Mouse (Mus musculus): Measurements from ENCODE around the gene Prdm5. TPM values are rescaled to one million over a fixed set of nuclear protein-coding genes. Genes with fewer than 3 reads are reported as not detected.

Gene Prdm5
- polyA plus RNA-seq, 1 experiment from 2014 or later = 16.5 TPM

DNA sequence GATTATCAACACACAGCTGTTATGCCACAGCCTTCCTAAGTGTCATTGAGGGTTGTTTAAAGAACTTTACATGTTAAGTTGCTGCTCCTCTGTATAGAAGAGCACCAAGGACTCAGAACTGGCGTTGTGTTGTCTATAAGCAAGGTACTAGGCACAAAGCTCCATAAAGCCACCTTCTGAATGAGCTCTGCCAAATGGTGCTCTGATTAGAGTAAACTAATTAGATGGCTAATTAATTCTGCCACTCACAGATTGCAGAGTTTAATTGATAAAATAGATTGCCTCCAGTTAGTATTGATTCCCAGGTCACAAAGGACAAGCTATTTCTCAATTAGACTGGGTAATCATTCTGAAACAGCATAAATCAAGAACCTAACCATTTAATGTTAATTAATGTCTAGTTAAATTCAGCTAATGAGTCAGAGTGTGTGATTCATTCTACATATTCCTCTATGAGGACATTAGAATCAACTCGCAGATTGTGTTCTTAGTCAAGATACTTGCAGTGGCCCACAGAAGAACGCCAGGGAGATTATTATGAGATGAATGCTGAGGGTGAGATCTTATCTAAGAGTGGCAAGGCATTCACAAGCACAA, 147.0 kb downstream of the Prdm5 start:
- no peak for ATAC-seq (replicated peaks; ENCODE audit: low FRiP score, low TSS enrichment, low read depth)
- no peak overlapping the region for H3K4me2 ChIP-seq (ENCODE audit: low read length)
- no peaks in the 10 kb centered on the region for H3K9me3 ChIP-seq (ENCODE audit: control insufficient read depth, low read length)
- no peaks in the 10 kb centered on the region for H3K36me3 ChIP-seq (ENCODE audit: control insufficient read depth, insufficient read depth, low read length)
- no peak overlapping the region for H3K27ac ChIP-seq (ENCODE audit: low read depth)
- DNase-seq (ENCODE audit: low spot score) = no peak
- no peaks in the 10 kb centered on the region for H3K4me1 ChIP-seq (replicated peaks; ENCODE audit: control insufficient read depth, insufficient read depth, low read length)
- no peaks in the 10 kb centered on the region for H3K27me3 ChIP-seq (replicated peaks; ENCODE audit: control insufficient read depth, insufficient read depth, low read length)
- no peak overlapping the region for H3K4me3 ChIP-seq (ENCODE audit: low read depth, low read length)
- WGBS = 80% methylated on average over 3 of the region's 3 CpGs
- H3K9ac ChIP-seq (ENCODE audit: low read length) = no peak overlapping the region

DNA sequence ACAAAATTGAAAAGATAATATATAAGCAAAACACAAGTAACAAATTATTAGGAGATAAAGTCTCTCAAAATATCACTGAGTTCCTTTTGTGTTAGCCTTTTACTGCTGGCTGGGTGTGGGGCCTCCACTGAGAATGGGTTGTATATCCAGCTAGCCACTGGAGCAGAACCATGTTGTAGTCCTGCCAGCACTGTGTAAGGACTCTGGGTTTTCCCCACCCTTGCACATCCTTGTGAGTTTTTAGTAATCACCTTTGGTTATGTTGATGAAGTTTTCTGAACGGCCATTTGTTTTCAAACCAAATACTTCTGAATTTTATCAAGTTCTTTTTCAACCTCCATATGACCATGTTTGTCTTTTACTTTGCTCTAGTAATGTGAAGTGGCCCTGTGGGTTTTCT, 151.7 kb downstream of the Prdm5 start:
- WGBS = 83% methylated on average over 1 of the region's 1 CpGs
- Histone ChIP-seq H3K9me3 (ENCODE audit: control insufficient read depth, low read length) (no peaks in the 10 kb centered on the region), H3K4me3 (ENCODE audit: low read depth, low read length) (no peak overlapping the region), H3K4me1 (replicated peaks; ENCODE audit: control insufficient read depth, insufficient read depth, low read length) (peaks cover under 1% of the 10 kb centered on the region; the same call in 1 of the 2 replicates), H3K36me3 (ENCODE audit: control insufficient read depth, insufficient read depth, low read length) (no peaks in the 10 kb centered on the region), H3K27ac (ENCODE audit: low read depth) (no peak overlapping the region), H3K27me3 (replicated peaks; ENCODE audit: control insufficient read depth, insufficient read depth, low read length) (no peaks in the 10 kb centered on the region), H3K9ac (ENCODE audit: low read length) (no peak overlapping the region), H3K4me2 (ENCODE audit: low read length) (no peak overlapping the region)
- ATAC-seq (replicated peaks; ENCODE audit: low FRiP score, low TSS enrichment, low read depth) = no peak
- DNase-seq (ENCODE audit: low spot score) = no peak

DNA sequence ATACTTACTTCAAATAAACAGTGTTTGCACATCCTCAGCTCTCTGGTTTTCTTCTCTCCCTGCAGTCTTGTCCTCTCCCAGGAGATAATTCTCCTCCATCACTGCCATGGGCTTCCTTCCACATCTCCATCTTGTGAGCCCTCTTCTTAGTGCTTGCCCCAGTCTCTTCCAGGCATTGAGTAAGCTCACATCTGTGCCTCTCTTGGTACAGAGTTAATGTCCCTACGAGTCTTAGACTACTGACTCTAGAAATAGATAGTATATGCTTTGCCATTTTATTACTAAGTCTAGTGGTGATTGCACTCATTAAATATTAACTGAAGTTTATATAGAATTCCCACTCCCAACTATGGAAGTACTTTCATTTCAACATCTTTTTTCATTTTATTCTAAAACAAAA, 154.0 kb downstream of the Prdm5 start:
- no peak overlapping the region for H3K4me3 ChIP-seq (ENCODE audit: low read depth, low read length)
- DNase-seq (ENCODE audit: low spot score) = no peak
- H3K27me3 ChIP-seq (replicated peaks; ENCODE audit: control insufficient read depth, insufficient read depth, low read length) = no peaks in the 10 kb centered on the region
- H3K9ac ChIP-seq (ENCODE audit: low read length) = no peak overlapping the region
- H3K9me3 ChIP-seq (ENCODE audit: control insufficient read depth, low read length) = no peaks in the 10 kb centered on the region
- H3K27ac ChIP-seq (ENCODE audit: low read depth) = no peak overlapping the region
- no peaks in the 10 kb centered on the region for H3K36me3 ChIP-seq (ENCODE audit: control insufficient read depth, insufficient read depth, low read length)
- WGBS = 87% methylated on average over 1 of the region's 1 CpGs
- peaks cover 6% of the 10 kb centered on the region; the same call in 1 of the 2 replicates for H3K4me1 ChIP-seq (replicated peaks; ENCODE audit: control insufficient read depth, insufficient read depth, low read length)
- H3K4me2 ChIP-seq (ENCODE audit: low read length) = no peak overlapping the region
- ATAC-seq (replicated peaks; ENCODE audit: low FRiP score, low TSS enrichment, low read depth) = no peak

DNA sequence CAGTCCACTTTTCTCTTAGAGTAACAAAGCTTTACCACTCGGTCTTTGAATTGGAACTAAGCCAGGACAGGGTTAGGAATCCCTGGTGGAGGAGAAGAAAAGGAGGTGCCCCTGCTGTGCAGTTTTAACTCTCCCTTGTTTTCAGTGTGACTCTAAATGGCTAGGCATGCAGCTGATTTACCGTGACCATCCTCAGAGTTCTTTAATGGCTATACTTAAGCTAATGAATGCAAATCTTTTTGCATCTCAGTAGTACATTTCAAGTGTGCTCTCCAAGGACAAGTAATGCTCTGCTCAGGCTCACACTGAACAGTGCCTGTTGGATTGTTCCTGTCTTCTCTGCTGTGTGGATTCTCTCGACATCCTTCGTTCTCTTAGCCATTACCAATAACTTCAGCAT, 154.4 kb downstream of the Prdm5 start:
- Histone ChIP-seq H3K4me3 (ENCODE audit: low read depth, low read length) (no peak overlapping the region), H3K9ac (ENCODE audit: low read length) (no peak overlapping the region)

DNA sequence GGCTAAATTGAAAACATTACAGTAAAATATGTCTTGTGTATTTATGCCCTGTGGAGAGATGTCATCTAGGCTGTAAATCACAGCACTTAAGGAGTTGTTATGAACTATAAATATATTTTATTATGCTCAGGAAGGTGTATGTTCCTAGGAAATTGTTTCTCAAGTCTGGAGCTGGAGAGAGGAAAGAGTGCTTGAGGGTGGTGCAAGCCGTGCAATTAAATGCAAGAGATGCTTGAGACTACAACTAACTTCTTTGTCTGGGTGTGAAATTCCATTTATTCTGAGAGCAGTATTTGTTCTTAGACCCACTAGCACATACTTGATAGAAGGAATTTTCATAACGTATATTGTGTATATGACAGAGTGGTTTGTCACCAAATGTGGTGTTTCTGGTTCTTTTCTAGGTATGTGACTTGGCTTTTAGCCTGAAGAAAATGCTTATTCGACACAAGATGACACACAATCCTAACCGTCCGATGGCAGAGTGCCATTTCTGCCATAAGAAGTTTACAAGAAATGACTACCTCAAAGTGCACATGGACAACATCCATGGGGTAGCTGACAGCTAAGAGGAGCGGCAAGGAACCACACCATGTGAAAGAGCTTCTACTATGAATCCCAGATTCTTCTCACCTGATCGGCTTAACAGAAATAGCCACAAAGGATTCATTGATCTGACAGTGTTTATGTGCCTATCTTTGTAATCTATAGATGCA, 156.9 kb downstream of the Prdm5 start:
- Histone ChIP-seq H3K4me2 (ENCODE audit: low read length) (no peak overlapping the region), H3K36me3 (ENCODE audit: control insufficient read depth, insufficient read depth, low read length) (no peaks in the 10 kb centered on the region), H3K9me3 (ENCODE audit: control insufficient read depth, low read length) (no peaks in the 10 kb centered on the region), H3K27me3 (replicated peaks; ENCODE audit: control insufficient read depth, insufficient read depth, low read length) (0 out of 2 replicates have a peak, but pooled peaks cover 3% of the 10 kb centered on the region), H3K4me1 (replicated peaks; ENCODE audit: control insufficient read depth, insufficient read depth, low read length) (peaks cover 6% of the 10 kb centered on the region; the same call in 1 of the 2 replicates), H3K9ac (ENCODE audit: low read length) (no peak overlapping the region), H3K4me3 (ENCODE audit: low read depth, low read length) (no peak overlapping the region), H3K27ac (ENCODE audit: low read depth) (no peak overlapping the region)
- WGBS = 44% methylated on average over 7 of the region's 7 CpGs
- DNase-seq (ENCODE audit: low spot score) (no peak), ATAC-seq (replicated peaks; ENCODE audit: low FRiP score, low TSS enrichment, low read depth) (peak; percentile 76)

More for the DNA sequence above, 154.4 kb downstream of the Prdm5 start:
- Histone ChIP-seq H3K36me3 (ENCODE audit: control insufficient read depth, insufficient read depth, low read length) (no peaks in the 10 kb centered on the region), H3K4me1 (replicated peaks; ENCODE audit: control insufficient read depth, insufficient read depth, low read length) (peaks cover 6% of the 10 kb centered on the region; the same call in 1 of the 2 replicates), H3K27ac (ENCODE audit: low read depth) (no peak overlapping the region), H3K27me3 (replicated peaks; ENCODE audit: control insufficient read depth, insufficient read depth, low read length) (0 out of 2 replicates have a peak, but pooled peaks cover 2% of the 10 kb centered on the region), H3K9me3 (ENCODE audit: control insufficient read depth, low read length) (no peaks in the 10 kb centered on the region), H3K4me2 (ENCODE audit: low read length) (no peak overlapping the region)
- WGBS = 59% methylated on average over 4 of the region's 4 CpGs
- ATAC-seq (replicated peaks; ENCODE audit: low FRiP score, low TSS enrichment, low read depth) (no peak), DNase-seq (ENCODE audit: low spot score) (no peak)

DNA sequence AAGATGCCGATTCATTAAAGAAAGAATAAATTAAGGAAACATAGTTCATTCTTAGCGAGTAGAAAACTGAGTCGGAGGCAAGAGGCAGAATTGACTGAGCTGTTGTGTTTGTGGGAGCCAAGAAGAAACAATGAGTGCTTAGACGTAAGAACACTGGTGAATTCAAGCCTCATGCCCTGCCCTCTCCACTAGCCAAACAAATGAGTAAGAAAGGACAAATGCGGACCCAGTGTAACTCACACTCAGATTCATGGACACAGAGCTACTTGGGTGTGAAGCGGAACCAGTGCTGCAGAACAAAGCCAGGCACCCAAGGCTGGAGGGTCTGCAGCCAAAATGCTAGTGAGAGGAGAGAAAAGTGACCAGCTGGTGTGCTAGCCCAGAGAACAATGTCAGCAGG, 171.7 kb downstream of the Prdm5 start:
- no peak for ATAC-seq (replicated peaks; ENCODE audit: low FRiP score, low TSS enrichment, low read depth)
- Histone ChIP-seq H3K4me1 (replicated peaks; ENCODE audit: control insufficient read depth, insufficient read depth, low read length) (no peaks in the 10 kb centered on the region), H3K4me3 (ENCODE audit: low read depth, low read length) (no peak overlapping the region), H3K27me3 (replicated peaks; ENCODE audit: control insufficient read depth, insufficient read depth, low read length) (no peaks in the 10 kb centered on the region), H3K9me3 (ENCODE audit: control insufficient read depth, low read length) (peaks cover 3% of the 10 kb centered on the region; the same call in 1 of the 2 replicates), H3K9ac (ENCODE audit: low read length) (no peak overlapping the region), H3K36me3 (ENCODE audit: control insufficient read depth, insufficient read depth, low read length) (no peaks in the 10 kb centered on the region), H3K27ac (ENCODE audit: low read depth) (no peak overlapping the region), H3K4me2 (ENCODE audit: low read length) (no peak overlapping the region)
- 81% methylated on average over 6 of the region's 6 CpGs for WGBS
- DNase-seq (ENCODE audit: low spot score) = no peak

DNA sequence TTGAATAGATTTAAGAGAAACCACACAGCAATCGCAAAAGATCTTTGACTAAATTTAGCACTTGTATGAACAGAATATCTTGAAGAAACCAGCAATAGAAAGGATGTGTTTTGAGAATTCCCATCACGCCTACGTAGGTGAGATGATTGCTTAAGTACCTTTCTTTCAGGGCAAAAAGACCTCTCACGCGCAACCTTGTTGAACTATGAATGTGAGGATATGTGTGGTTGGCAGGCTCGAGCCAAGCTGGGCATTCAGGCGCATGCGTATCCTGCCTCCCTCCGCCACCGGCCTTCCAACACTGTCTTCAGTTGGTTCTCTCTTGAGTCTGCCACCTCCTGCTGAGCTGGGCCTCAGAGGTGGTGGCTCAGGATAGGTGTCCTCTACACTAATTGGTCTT, 173.5 kb downstream of the Prdm5 start, which contains the start of gene 4930544G11Rik:
4930544G11Rik (plus strand) TSS at position 301 of the 400 bp plus-strand sequence.
- Histone ChIP-seq H3K9ac (ENCODE audit: low read length) (no peak within 1 kb of the TSS), H3K4me2 (ENCODE audit: low read length) (no peak within 1 kb of the TSS), H3K9me3 (ENCODE audit: control insufficient read depth, low read length) (peaks cover 3% of the 10 kb centered on the region; the same call in 1 of the 2 replicates), H3K27me3 (replicated peaks; ENCODE audit: control insufficient read depth, insufficient read depth, low read length) (no peaks in the 10 kb centered on the region), H3K27ac (ENCODE audit: low read depth) (no peak within 1 kb of the TSS), H3K36me3 (ENCODE audit: control insufficient read depth, insufficient read depth, low read length) (no peaks in the 10 kb centered on the region), H3K4me3 (ENCODE audit: low read depth, low read length) (no peak within 1 kb of the TSS), H3K4me1 (replicated peaks; ENCODE audit: control insufficient read depth, insufficient read depth, low read length) (no peaks in the 10 kb centered on the region)
- DNase-seq (ENCODE audit: low spot score) (no peak), ATAC-seq (replicated peaks; ENCODE audit: low FRiP score, low TSS enrichment, low read depth) (no peak)
- 97% methylated on average over 10 of the region's 10 CpGs for WGBS

DNA sequence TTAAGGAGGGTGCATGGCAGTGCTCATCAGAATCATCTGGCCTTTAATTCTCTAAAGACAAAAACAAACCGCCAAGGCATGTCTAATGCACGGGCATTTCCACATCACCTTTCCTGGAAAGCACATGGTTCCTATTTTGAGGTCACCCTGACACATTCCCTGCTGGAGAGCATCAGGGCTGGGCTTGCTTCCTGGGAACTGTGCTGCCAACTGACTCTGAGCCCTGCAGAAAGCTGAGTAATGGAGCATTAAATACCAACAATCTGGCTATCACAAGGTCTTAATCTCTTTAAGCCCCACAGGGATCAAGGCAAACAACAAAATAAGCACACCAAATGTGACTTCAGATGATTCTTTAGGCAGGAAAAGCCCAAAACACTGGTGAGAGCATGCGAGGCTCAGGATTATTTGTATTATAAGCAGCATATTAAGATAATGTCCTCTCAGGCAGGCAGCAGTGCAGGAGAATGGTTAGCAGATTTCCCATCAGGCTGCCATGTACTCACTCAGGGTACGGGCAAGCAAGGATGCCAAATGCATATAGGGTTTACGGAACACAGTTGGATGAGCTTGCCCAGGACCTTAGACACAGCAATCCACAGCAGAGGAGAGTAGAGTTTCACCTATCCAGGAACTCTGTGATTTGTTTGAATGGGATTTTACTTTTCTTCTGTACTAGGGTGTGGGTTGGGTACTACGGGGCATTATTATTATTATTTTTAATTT, 190.8 kb downstream of the Prdm5 start:
- DNase-seq (ENCODE audit: low spot score) (no peak), ATAC-seq (replicated peaks; ENCODE audit: low FRiP score, low TSS enrichment, low read depth) (no peak)
- WGBS = 75% methylated on average over 6 of the region's 6 CpGs
- no peaks in the 10 kb centered on the region for H3K4me1 ChIP-seq (replicated peaks; ENCODE audit: control insufficient read depth, insufficient read depth, low read length)
- no peaks in the 10 kb centered on the region for H3K36me3 ChIP-seq (ENCODE audit: control insufficient read depth, insufficient read depth, low read length)
- H3K9ac ChIP-seq (ENCODE audit: low read length) = no peak overlapping the region
- no peak overlapping the region for H3K27ac ChIP-seq (ENCODE audit: low read depth)
- H3K27me3 ChIP-seq (replicated peaks; ENCODE audit: control insufficient read depth, insufficient read depth, low read length) = no peaks in the 10 kb centered on the region
- H3K4me2 ChIP-seq (ENCODE audit: low read length) = no peak overlapping the region
- no peak overlapping the region for H3K4me3 ChIP-seq (ENCODE audit: low read depth, low read length)
- H3K9me3 ChIP-seq (ENCODE audit: control insufficient read depth, low read length) = no peaks in the 10 kb centered on the region

All from intestine, embryonic 14.5 days (tissue).